Mouse (Mus musculus): ENCODE measurements around the gene Krt77. TPM values are rescaled to one million over a fixed set of nuclear protein-coding genes. Genes with fewer than 3 reads are reported as not detected.

Krt77 gene
- total RNA-seq (2023): not detected

DNA sequence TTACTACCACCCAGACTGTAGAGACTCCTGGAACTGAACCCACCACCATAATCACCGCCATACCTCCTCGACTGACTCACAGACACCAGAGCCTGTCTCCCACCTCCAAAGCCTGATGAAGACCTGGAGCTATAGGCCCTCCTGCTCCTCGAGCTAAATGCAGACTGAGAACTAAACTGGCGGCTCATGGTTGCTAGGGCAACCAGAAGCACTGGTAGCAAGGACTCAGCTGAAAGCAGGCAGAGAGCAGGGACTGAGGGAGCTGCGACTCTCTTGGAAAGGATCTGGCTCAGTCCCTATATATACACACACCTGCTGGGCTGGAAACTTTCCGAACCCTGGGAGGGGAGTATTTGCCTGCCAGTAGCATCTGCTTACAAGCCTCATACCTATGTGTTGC is at the start of gene Krt77:
Krt77 (minus strand) TSS at position 275 of the 400 bp plus-strand sequence.

DNA sequence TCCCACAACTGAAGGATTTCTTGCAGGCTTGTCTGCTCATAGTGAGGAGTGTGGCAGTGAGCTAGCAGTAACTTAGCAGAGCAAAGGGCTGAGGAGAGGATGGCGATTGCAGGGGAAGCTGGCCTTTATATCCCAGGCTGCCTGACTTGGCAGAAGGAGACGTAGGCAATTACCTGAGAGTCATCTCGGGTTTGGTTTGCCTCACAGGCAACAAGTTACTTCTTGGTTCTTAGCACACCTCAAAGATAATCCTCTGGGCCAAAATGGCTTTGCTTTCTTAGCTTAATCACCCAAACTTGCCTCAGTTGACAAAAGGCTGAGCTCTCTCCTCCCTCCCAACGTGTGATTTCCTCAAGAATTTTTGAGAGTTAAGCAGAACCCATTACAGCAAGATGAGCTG is 23.3 kb upstream of the Krt77 start, which contains the start of gene Krt76:
Krt76 (minus strand) TSS at position 101 of the 400 bp plus-strand sequence.

DNA sequence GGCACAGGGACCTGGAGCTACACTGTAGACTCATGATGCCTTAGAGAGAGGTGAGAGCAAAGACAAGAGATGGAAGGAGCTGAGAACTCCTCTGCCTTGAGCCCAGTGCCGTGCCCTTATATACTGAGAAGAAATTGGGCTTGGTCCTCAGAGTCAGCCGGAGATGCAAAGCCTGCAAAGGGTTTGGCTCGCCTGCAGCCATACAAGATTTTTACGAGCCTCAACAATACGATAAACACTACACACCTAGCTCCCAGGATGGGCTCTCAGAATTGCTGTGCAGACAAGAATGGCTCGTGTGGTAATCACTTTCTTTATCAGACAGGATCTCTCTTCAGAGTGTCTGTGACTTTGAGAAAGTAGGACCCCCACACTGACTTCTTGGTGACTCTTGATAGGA is 18.8 kb downstream of the Krt77 start, which contains the start of gene Krt1:
Krt1 (minus strand) TSS at position 101 of the 400 bp plus-strand sequence.

DNA sequence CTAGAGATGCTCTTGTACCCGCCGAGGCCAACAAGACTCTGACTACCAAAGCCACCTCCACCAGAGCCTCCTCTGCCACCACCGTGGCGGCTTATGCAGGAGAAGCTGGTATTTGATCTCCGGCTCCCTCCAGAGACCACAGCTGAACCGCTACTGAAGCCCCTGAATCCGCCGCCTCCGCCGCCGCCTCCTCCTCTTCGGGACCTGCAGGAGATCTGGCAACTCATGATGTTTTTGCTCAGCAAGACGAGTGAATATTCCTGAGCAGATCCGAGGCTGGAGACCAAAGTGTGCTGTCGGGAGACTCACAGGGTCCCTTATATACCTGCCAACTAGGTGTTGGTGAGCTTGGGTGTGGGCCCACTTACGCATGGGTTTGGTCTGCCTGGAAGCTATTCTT is 51.6 kb downstream of the Krt77 start, which contains the start of gene Krt2:
Krt2 (minus strand) TSS at position 295 of the 400 bp plus-strand sequence.

Other genes with a start within 250 kb of the Krt77 start
- gene Gm5414, start 241.5 kb downstream of the Krt77 start, total RNA-seq (2023): not detected
- not detected for gene Gm5478, start 222.3 kb downstream of the Krt77 start, total RNA-seq (2023)
- not detected for gene Krt6b, start 189.4 kb downstream of the Krt77 start, total RNA-seq (2023)
- gene Krt6a, start 175.4 kb downstream of the Krt77 start, total RNA-seq (2023): not detected
- gene Krt5, start 156.8 kb downstream of the Krt77 start, total RNA-seq (2023): not detected
- gene Krt71, start 126.6 kb downstream of the Krt77 start, total RNA-seq (2023): not detected
- not detected for gene Krt72, start 83.2 kb downstream of the Krt77 start, total RNA-seq (2023)
- gene Krt73, start 67.4 kb downstream of the Krt77 start, total RNA-seq (2023): not detected
- gene Krt2, start 51.5 kb downstream of the Krt77 start, total RNA-seq (2023): not detected
- gene Krt1, start 18.9 kb downstream of the Krt77 start, total RNA-seq (2023): not detected
- not detected for gene Krt76, start 23.2 kb upstream of the Krt77 start, total RNA-seq (2023)
- not detected for gene Krt4, start 55.0 kb upstream of the Krt77 start, total RNA-seq (2023)
- gene Krt79, start 70.6 kb upstream of the Krt77 start, total RNA-seq (2023): not detected
- not detected for gene Krt78, start 84.6 kb upstream of the Krt77 start, total RNA-seq (2023)
- gene Krt8, start 134.8 kb upstream of the Krt77 start, total RNA-seq (2023): under 1 TPM in 1 of 2 experiments, not detected in 1; 0.36 TPM
- not detected for gene Krt18, start 158.5 kb upstream of the Krt77 start, total RNA-seq (2023)
- 100 to 1,000 TPM; 224 to 241 TPM for gene Eif4b, start 204.1 kb upstream of the Krt77 start, total RNA-seq (2023)
- 1 to 10 TPM in 1 of 2 experiments, under 1 TPM in 1; 0.82 to 1.5 TPM for gene Tns2, start 230.7 kb upstream of the Krt77 start, total RNA-seq (2023)

Data from monocyte, adult 59 days (primary cell).